Mouse (Mus musculus) skeletal muscle tissue, adult 2 months (tissue): ENCODE results near the gene Syn3.
A peak's percentile ranks its signal among the peaks of the same experiment; 100 is the strongest.

Experiments used
- DNase-seq: peaks from one replicate; pipeline ENCODE4 v3.0.0-alpha.2; 2012; ENCODE audit warnings: low read depth, low spot score

Gene Syn3

DNA sequence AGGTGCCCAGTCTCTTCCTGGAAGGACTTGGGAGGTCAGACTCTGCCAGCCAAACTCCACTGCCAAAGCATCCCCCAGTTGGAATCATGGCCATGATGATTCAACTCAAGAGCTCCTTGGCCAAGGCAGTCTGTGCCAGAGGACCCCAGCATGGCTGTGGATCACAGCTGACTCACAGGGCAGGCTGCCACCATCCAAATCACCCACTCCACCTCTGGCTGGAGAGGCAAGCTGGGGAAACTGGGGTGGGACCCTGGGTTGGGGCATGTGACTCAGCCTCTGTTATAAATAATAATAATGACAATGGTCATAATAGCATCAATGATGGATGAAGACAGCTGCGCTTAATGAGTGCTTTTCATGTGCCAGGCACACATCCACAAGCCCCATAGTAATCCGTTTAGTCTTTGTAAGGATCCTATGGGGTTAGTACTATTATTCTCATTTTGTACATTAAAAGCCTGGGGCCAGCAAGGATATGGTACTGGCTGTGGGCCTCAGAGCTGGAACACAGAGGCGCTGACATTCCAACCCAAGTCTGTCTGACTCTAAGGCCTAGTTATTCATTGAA is 398.3 kb downstream of the Syn3 start:
- peak; percentile 21 for DNase-seq

DNA sequence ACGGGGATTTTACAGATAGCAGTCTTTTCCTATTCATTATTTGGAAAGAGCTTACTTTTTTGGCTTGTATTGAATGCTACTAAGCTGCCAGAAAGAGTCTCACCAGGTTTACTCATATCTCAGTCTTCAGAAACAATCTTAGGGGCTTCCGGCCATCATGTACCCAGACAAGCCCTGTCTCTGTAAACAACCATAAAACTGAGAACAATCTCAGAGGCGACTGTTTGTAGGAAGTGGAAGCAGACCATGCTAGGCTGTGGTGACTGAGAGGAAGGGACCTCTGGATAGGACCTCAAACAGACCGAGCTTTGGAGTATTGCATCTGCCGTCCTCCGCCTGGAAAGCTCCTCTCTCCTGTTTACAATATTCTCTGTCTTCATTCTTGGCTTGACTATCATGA is 400.3 kb downstream of the Syn3 start:
- no peak for DNase-seq

GRCm38 (mm10) chr10:86093109-86094035 is 405.3 kb downstream of the Syn3 start:
- DNase-seq = no peak

- peak; percentile 10 for DNase-seq
These were observed 406.8 kb downstream of the Syn3 start for GRCm38 (mm10) chr10:86091919-86092318.

DNA sequence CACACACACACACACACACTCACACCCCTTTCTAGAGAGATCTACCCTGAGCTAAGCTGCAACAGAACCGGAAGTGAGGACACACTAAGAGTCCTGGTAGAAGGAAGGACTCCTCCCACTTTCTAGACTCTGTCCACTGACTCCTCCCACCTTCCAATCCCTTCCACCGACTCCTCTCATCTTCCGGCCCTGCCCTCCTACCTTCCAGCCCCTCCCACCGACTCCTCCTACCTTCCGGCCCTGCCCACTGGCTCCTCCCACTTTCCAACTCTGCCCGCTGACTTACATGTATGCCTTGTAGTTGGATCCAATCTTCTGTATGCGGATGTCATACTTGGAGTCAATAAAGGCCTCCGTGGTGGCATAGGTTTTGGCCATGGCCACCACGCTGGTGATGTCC is 418.8 kb downstream of the Syn3 start:
- no peak for DNase-seq

DNA sequence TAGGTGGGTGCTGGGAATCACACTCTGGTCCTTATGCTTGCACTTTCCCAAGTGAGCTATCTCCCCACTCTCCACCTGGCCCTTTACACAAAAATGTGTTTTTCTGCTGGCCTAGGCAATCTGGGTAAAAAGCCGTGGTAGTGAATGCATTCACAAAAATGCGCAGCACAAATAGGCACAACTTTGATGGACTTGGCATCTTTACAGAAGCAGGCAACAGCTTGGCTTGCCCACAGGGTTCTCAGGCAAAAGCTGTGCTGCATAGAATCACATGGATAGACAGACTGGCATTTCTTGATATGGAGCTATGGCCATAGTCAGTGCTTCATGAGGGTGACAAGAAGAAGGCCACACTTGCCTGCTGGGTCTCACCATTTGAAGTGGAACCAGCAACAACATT is 419.9 kb downstream of the Syn3 start:
- no peak for DNase-seq

DNA sequence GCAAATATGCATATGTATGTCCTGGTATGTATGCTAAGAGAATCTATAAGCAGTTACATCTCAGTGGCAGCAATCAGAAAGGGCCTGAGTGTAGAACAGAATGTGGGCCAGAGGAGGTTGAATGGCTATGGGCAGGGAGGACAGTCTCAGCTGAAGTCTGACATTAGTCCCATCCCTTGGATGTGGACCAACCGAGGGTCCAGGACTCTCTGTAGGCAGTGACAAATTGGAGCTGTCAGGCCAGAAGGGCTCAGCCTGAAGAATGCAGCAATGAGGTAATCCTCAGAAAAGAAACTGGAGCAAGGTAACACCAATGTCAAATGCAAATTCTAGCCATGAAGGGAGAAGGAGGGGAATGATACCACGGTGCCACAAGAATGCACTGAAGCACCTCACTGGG is 421.4 kb downstream of the Syn3 start:
- no peak for DNase-seq

- no peak for DNase-seq
These were observed 423.6 kb downstream of the Syn3 start for GRCm38 (mm10) chr10:86074971-86075711.

GRCm38 (mm10) chr10:86074134-86074533 is 424.6 kb downstream of the Syn3 start:
- DNase-seq = no peak

- no peak for DNase-seq
These were observed 427.9 kb downstream of the Syn3 start for GRCm38 (mm10) chr10:86070751-86071150.

DNA sequence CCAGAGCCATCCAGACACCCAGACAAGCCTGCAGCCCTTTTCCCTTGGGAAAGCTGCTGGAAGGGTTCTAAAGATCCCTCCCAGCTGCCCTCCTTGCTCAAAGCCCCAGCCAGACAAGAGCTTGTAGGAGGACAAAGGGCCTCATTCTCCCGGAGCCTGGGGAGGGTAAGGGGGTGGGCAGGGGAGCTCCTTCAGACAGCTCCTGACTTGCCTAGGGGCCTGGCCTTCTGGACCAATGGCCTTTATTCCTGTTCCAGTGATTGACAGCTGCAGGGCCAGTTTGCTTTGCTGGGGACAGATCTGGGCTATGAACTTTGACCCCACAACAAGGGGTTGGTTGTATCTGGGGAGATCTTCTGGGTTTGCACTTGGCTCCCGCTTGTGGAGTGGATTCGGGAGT is 429.4 kb downstream of the Syn3 start:
- no peak for DNase-seq

GRCm38 (mm10) chr10:86067911-86068310 is 430.8 kb downstream of the Syn3 start:
- no peak for DNase-seq

GRCm38 (mm10) chr10:86066651-86067050 is 432.0 kb downstream of the Syn3 start:
- no peak for DNase-seq

- no peak for DNase-seq
These were observed 433.0 kb downstream of the Syn3 start for GRCm38 (mm10) chr10:86065661-86066060.

DNA sequence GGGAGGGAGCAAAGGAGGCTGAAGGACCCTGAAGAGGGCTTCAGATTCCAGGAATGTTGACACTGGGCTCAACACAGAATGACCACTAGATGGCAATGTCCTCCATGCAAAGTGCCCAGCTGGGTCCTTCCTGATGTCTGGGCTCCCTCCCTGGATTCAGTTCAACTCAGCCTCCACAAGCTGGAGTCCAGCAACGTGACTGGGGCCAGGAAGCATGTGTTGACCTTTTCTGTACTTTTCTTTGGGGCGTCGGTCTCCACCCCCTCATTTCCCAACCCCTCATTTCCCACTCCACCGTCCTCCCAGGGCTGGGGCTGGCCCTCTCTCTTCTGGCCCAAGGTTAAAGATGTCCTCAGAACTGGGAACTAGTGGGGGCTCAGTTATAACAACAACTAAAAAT is 433.8 kb downstream of the Syn3 start:
- peak; percentile 90 for DNase-seq

- no peak for DNase-seq
These were observed 435.7 kb downstream of the Syn3 start for GRCm38 (mm10) chr10:86063018-86063384.

DNA sequence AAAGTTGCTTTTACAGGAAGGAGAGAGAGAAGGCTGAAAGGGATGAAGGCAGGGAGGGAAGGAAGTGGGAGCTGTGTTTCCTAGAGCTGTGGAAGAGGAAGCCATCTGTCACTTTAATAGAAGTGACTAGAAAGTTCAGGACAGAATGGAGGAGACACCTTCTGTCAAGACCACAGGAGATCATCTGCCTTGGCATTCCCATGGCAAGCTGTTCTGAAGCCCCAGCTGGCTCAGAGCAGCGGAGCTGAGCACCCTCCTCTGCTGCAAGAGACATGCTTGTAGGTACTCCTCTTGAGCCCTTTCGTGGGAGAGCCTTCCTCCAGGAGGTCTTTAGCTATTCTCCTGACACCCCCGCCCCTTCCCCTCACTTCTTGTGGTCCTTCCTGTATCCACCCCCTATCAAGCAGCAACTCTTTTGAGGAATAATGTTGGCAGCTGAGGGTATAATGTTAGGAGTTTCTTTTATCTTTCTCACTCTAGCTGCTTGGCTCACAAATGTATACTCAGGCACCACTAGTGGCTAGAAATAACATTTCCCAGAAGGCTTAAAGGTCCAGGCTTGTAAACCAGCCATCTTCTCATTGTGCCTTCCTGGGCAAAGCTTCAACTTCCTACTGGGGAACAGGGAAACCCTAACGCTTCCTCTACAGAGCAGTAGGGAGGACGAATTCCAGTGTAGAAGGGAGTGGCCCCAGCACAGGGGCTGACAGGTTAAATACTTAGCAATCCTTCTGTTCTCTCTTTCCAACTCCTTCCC is 436.3 kb downstream of the Syn3 start:
- no peak for DNase-seq

- DNase-seq = no peak
These were observed 438.4 kb downstream of the Syn3 start for GRCm38 (mm10) chr10:86060267-86060666.

- no peak for DNase-seq
These were observed 441.0 kb downstream of the Syn3 start for GRCm38 (mm10) chr10:86057712-86058111.

DNA sequence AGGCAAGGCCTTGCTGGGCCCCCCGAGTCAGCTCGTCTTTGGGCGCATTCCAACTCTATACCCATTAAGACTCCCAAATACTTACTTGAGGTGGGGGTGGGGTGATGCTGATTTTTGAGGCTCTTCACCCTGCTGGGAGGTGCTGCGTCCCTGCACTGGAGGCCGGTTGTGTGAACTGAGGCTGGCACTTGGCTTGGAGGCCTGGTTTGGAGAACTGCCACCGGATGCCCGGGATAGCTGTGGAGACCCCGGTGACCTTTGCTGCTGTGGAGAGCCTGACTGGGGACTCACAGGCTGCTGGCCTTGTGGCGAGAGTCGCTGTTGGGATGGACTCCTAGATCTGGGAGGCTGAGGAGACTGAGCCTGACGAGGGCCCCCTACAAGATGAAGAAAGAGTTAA is 441.4 kb downstream of the Syn3 start:
- no peak for DNase-seq

DNA sequence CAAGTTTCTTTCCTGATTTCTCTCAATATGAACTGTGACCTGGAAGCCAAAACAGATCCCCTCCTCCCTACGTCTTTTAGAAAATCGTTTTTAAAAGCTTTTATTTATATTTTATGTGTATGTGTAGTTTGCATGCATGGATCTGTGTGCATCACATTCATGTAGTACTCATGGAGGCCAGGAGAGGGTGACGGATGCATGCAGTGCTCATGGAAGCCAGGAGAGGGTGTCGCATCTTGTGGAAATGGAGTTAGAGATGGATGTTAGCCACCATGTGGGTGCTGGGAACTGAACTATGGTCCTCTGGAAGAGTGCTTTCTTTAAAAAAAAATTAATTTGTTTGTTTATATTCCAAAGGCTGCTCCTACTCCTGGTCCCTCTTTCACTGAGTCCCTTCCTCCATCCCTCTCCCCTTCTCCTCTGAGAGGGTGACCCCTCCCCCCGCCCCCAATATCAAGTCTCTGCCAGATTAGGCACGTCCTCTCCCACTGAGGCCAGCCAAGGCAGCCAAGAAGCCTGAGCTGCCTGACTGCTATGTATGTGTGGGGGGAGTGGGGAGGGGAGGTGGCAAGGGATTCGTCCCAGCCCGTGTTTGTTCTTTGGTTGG is 442.3 kb downstream of the Syn3 start:
- DNase-seq = no peak
